Mouse (Mus musculus) heart, postnatal 4 days (tissue): ENCODE data around the gene Olfr178. TPM values are rescaled to one million over a fixed set of nuclear protein-coding genes. Genes with fewer than 3 reads are reported as not detected.

Source experiments
- DNase-seq: peaks from one replicate; pipeline ENCODE4 v3.0.0; 2021
- total RNA-seq, 2 experiments: library from RNA; stranded (reverse); gene quantifications; 2 replicates each; pipeline ENCODE4 v1.2.3; 2021

Olfr178 gene
- not detected for total RNA-seq

DNA sequence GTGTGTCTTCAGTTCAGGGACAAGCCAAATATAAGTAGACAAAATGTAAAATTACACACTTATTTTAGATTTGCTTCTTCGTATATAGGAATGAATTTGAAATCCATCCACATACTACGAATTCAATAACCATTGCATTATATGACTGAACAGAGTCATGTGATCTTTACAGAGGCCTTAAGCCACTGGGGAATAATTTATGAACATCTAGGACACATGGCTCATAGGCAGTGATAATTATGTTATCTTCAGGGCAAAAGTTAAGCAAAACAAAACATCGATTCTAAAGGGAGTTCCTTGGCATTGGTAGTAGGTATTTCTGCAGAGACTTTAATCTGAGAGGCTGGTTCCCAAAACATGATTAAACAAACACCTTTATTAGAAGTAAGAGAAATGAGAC lies at the start of gene Olfr178:
Olfr178 (minus strand) TSS at position 101 of the 400 bp plus-strand sequence.
- DNase-seq: no peak

DNA sequence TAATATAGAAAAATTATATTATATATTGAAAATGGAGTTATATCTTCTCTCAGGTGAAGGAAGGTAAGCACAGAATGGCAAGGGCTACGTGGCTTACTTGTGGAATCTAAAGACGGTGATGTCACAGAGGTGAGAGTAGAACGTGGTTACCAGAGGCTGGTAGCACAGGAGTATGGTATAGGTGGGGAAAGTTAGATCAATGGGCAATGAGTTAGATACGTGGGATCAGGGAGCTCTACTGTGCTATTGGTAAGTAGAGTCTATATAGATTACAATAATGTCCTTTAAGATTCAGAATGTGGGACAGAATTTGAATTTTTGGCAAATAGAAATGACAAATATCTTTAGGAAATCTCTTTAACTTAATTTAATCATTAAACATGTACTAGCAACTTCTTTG lies 37.4 kb upstream of the Olfr178 start, which contains the start of gene Olfr180:
Olfr180 (minus strand) TSS at position 101 of the 400 bp plus-strand sequence.
- no peak for DNase-seq

DNA sequence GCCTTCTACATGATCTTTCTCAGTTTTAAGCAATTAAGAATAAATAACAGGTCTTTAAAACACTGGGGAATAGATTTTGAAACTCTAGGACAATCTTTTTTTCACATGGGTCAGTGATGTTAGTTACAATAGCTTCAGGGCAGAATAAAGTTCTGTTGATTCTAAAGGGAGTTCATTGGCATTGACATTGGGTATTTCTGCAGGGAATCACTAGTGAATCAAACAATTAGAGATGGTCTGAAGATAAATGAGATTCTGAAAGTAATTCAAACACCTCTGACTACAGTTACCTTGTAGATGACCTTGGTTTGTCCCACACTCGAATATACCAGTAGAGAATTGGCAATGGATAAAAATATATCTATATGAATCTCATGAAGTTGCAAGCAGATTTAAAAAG lies 36.8 kb upstream of the Olfr178 start, which contains the start of gene Olfr181:
Olfr181 (minus strand) TSS at position 101 of the 400 bp plus-strand sequence.
- no peak for DNase-seq

DNA sequence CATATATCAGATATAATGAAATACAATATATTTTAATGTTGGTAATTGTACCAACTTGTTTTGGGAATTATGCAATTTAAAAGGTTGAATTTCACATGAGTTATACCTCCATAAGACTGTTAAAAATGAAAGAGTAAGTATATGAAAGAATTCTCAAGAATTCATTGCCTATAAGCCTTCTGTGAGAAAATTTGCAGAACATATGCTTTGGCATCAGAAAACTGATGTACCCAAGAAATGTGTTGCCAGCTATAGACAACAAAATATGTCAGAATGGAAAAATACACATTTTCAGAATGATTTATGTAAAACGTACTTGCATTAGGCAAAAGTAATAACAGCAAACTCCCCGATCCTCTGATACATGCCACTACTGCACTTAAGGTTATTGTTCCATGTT lies 7.4 kb downstream of the Olfr178 start:
- no peak for DNase-seq

DNA sequence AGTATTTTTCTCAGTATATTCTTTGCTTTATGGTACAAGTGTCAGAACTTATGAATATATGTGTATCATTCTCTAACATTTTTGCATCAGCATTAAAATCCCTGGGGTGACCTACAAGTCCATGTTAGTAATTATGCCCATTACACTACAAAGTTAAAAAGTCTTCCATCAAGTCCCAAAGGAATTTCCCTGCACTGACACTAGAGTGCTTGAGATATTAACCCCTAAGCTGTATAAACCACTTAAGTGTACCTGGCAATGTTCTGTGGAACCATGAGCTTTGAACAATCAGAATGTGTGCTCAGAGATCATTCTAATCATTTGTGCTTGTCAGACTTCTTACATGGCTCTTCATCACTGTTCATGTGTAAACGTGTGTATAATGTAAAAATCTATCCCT lies 17.2 kb downstream of the Olfr178 start, which contains the start of gene Olfr177:
Olfr177 (minus strand) TSS at position 101 of the 400 bp plus-strand sequence.
- no peak for DNase-seq

DNA sequence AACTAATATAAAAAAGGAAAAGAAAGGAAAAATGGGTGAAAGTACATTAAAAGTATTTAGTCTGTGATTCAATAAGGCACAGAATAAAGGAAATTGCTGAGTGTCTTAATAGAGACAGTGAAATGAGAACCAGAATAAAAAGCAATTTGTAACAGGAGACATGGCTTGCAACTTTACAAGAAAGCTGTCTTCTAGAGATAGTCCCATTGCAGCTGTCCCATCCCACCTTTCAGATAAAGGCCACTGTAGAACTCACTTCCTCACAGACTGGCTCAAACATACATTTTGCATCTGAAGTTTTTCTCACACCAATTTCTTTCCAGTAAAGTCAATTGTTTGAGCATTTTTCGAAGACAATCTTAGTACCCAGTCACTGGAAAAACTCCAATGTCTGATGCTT lies 30.4 kb downstream of the Olfr178 start:
- DNase-seq: no peak

DNA sequence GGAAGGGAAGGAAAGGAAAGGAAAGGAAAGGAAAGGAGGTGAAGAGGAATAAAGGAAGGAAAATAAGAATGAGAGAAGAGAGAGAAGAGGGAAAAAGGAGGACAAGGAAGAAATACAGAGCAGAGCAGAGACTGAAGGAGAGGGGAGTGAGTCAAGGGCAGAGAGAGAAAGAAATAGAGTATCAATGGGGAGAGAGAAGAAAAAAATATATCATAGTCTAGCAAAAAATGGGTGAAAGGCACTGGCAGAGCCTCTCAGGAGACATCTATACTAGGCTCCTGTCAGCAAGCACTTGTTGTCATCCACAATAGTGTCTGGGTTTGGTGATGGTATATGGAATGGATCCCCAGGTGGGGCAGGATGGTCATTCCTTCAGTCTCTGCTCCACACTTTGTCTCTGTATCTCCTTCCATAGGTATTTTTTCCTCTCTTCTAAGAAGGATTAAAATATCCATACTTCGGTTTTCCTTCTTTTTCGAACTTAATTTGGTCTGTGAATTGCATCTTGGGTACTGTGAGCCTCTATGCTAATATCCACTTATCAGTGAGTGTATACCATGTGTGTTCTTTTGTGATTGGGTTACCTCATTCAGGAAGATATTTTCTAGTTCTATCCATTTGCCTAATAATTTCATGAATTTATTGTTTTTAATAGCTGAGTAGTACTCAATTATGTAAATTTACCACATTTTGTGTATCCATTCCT lies 31.7 kb downstream of the Olfr178 start:
- DNase-seq: no peak

Other genes with a start within 250 kb of the Olfr178 start
- gene Cpox, start 221.8 kb downstream of the Olfr178 start, total RNA-seq: 10 to 100 TPM; 17.5 to 18.0 TPM
- not detected for gene Gpr15, start 173.0 kb downstream of the Olfr178 start, total RNA-seq
- gene Cldnd1, start 164.2 kb downstream of the Olfr178 start, total RNA-seq: 10 to 100 TPM; 73.2 to 79.4 TPM
- gene Olfr172, start 128.9 kb downstream of the Olfr178 start, total RNA-seq: not detected
- gene Olfr173, start 91.8 kb downstream of the Olfr178 start, total RNA-seq: not detected
- gene Olfr175-ps1, start 65.3 kb downstream of the Olfr178 start, total RNA-seq: not detected
- gene Olfr177, start 17.3 kb downstream of the Olfr178 start, total RNA-seq: not detected
- not detected for gene Olfr181, start 36.7 kb upstream of the Olfr178 start, total RNA-seq
- not detected for gene Olfr180, start 37.3 kb upstream of the Olfr178 start, total RNA-seq
- not detected for gene Olfr183, start 103.3 kb upstream of the Olfr178 start, total RNA-seq
- not detected for gene Olfr186, start 138.2 kb upstream of the Olfr178 start, total RNA-seq
- not detected for gene Olfr187, start 147.7 kb upstream of the Olfr178 start, total RNA-seq
- gene Olfr190, start 185.9 kb upstream of the Olfr178 start, total RNA-seq: not detected
- not detected for gene Olfr191, start 197.8 kb upstream of the Olfr178 start, total RNA-seq
- not detected for gene Olfr193, start 219.8 kb upstream of the Olfr178 start, total RNA-seq
- gene Olfr194, start 229.0 kb upstream of the Olfr178 start, total RNA-seq: not detected